In genomic region chr2:4296881-4297280, GRCm38 (mm10) we compare ENCODE assay signal across 27 mouse cellular contexts.
DNase-seq lines count a peak whose midpoint lies in the region; ATAC-seq and TF ChIP-seq lines count a peak whose summit lies in the region.
"Had no signal": no experiment of that assay in that cellular context is flagged by ENCODE, and none has a peak within 500 bp of the region (broad histone marks: within the 10 kb centered on the region; RNA-seq: fewer than 3 reads in every experiment).

No protein-coding gene starts in this region.

- DNase-seq in heart, adult 18-20 months, result no peak
- DNase-seq in lung, postnatal 14 days, result no peak
- DNase-seq in stomach, postnatal 0 days (ENCODE audit: low spot score), result no peak
- no peak for DNase-seq in adrenal gland, postnatal 36 days
- DNase-seq: adrenal gland, postnatal 14 days; cerebellum, adult 11 months; cerebellum, postnatal 14 days; embryo, embryonic 11 days; gastrocnemius, postnatal 36 days; kidney, postnatal 4 days; layer of hippocampus, adult 9-11 months; left cerebral cortex, postnatal 4 days; liver, embryonic 13.5 days; right cerebral cortex, postnatal 14 days; spleen, adult 18-20 months; thymus, adult 2 months had no signal

- no peak overlapping the region for H3K4me3 ChIP-seq in heart, embryonic 13.5 days
- H3K4me3 ChIP-seq in lung, embryonic 15.5 days, result no peak overlapping the region
- H3K4me3 ChIP-seq in stomach, embryonic 14.5 days (ENCODE audit: low read depth, low read length), result no peak overlapping the region
- H3K4me3 ChIP-seq in stomach, postnatal 0 days (ENCODE audit: low read depth, low read length), result no peak overlapping the region
- H3K4me3 ChIP-seq: erythroblast, embryonic 14.5 days; left cerebral cortex, adult 2 months; liver, embryonic 13.5 days; midbrain, embryonic 12.5 days; neural tube, embryonic 13.5 days; stomach, embryonic 15.5 days had no signal

- no peak for TF ChIP-seq CTCF in stomach, postnatal 0 days (IDR thresholded peaks at IDR 0.05; ENCODE audit: low read depth)

- H3K9ac ChIP-seq in heart, embryonic 13.5 days, result no peak overlapping the region
- H3K9ac ChIP-seq in lung, embryonic 15.5 days, result no peak overlapping the region
- no peak overlapping the region for H3K9ac ChIP-seq in stomach, embryonic 14.5 days (replicated peaks; ENCODE audit: low read depth, low read length)
- H3K9ac ChIP-seq in stomach, postnatal 0 days (ENCODE audit: low read length), result no peak overlapping the region
- H3K9ac ChIP-seq: liver, embryonic 13.5 days; midbrain, embryonic 12.5 days; neural tube, embryonic 13.5 days; stomach, embryonic 15.5 days had no signal

- no peaks in the 10 kb centered on the region for H3K9me3 ChIP-seq in heart, embryonic 13.5 days
- no peaks in the 10 kb centered on the region for H3K9me3 ChIP-seq in lung, embryonic 15.5 days
- H3K9me3 ChIP-seq in stomach, embryonic 14.5 days (ENCODE audit: control insufficient read depth, low read depth, low read length), result no peaks in the 10 kb centered on the region
- H3K9me3 ChIP-seq in stomach, postnatal 0 days (ENCODE audit: control insufficient read depth, low read length), result no peaks in the 10 kb centered on the region
- H3K9me3 ChIP-seq: liver, embryonic 13.5 days; midbrain, embryonic 12.5 days; neural tube, embryonic 13.5 days; stomach, embryonic 15.5 days had no signal

- H3K4me2 ChIP-seq in heart, embryonic 13.5 days, result no peak overlapping the region
- H3K4me2 ChIP-seq in lung, embryonic 15.5 days, result no peak overlapping the region
- H3K4me2 ChIP-seq in stomach, embryonic 14.5 days (replicated peaks; ENCODE audit: low read depth, low read length), result no peak overlapping the region
- H3K4me2 ChIP-seq in stomach, postnatal 0 days (replicated peaks; ENCODE audit: low read depth), result no peak overlapping the region
- H3K4me2 ChIP-seq: heart, embryonic 11.5 days; liver, embryonic 13.5 days; midbrain, embryonic 12.5 days; neural tube, embryonic 13.5 days; stomach, embryonic 15.5 days had no signal

- H3K36me3 ChIP-seq in heart, embryonic 13.5 days, result no peaks in the 10 kb centered on the region
- H3K36me3 ChIP-seq in lung, embryonic 15.5 days, result no peaks in the 10 kb centered on the region
- H3K36me3 ChIP-seq in stomach, embryonic 14.5 days (ENCODE audit: control insufficient read depth, insufficient read depth, low read length), result no peaks in the 10 kb centered on the region
- no peaks in the 10 kb centered on the region for H3K36me3 ChIP-seq in stomach, postnatal 0 days (ENCODE audit: control insufficient read depth, insufficient read depth, low read length)
- H3K36me3 ChIP-seq: liver, embryonic 13.5 days; midbrain, embryonic 12.5 days; neural tube, embryonic 13.5 days; stomach, embryonic 15.5 days had no signal

- no peaks in the 10 kb centered on the region for H3K27me3 ChIP-seq in heart, embryonic 13.5 days (replicated peaks)
- no peaks in the 10 kb centered on the region for H3K27me3 ChIP-seq in lung, embryonic 15.5 days
- H3K27me3 ChIP-seq in stomach, embryonic 14.5 days (ENCODE audit: control insufficient read depth, insufficient read depth, low read length), result no peaks in the 10 kb centered on the region
- H3K27me3 ChIP-seq in stomach, postnatal 0 days (ENCODE audit: control insufficient read depth, insufficient read depth, low read length), result no peaks in the 10 kb centered on the region
- H3K27me3 ChIP-seq: CH12.LX; midbrain, embryonic 12.5 days; neural tube, embryonic 13.5 days; stomach, embryonic 15.5 days had no signal

- peak overlapping the region; percentile 86; the same call in 1 of the 2 replicates for H3K27ac ChIP-seq in heart, embryonic 13.5 days (replicated peaks)
- peak overlapping the region; percentile 88 for H3K27ac ChIP-seq in lung, embryonic 15.5 days
- peak overlapping the region; percentile 94; the same call in 1 of the 2 replicates for H3K27ac ChIP-seq in stomach, embryonic 14.5 days (ENCODE audit: low read length)
- H3K27ac ChIP-seq in stomach, postnatal 0 days (replicated peaks), result no peak overlapping the region
- H3K27ac ChIP-seq: left cerebral cortex, adult 2 months; liver, embryonic 13.5 days; midbrain, embryonic 12.5 days had no signal

- no peak for ATAC-seq in heart, embryonic 13.5 days (ENCODE audit: extremely low read depth, insufficient number of reproducible peaks, low FRiP score, low TSS enrichment)
- no peak for ATAC-seq in lung, embryonic 15.5 days (ENCODE audit: borderline replicate concordance, extremely low read depth, low FRiP score, low TSS enrichment)
- no peak for ATAC-seq in stomach, embryonic 14.5 days (ENCODE audit: insufficient number of reproducible peaks, insufficient read depth, low FRiP score, low read depth)
- ATAC-seq in stomach, postnatal 0 days (ENCODE audit: low FRiP score, low TSS enrichment), result no peak
- ATAC-seq: forebrain, embryonic 16.5 days had no signal

- H3K4me1 ChIP-seq in heart, embryonic 13.5 days, result peaks cover 49% of the 10 kb centered on the region
- H3K4me1 ChIP-seq in lung, embryonic 15.5 days, result peaks cover 43% of the 10 kb centered on the region
- H3K4me1 ChIP-seq in stomach, embryonic 14.5 days (ENCODE audit: control insufficient read depth, insufficient read depth, low read length), result peaks cover 32% of the 10 kb centered on the region
- H3K4me1 ChIP-seq in stomach, postnatal 0 days (replicated peaks; ENCODE audit: control insufficient read depth, insufficient read depth), result no peaks in the 10 kb centered on the region
- H3K4me1 ChIP-seq: liver, embryonic 13.5 days had no signal

- no peak for TF ChIP-seq EP300 in stomach, postnatal 0 days (optimal IDR thresholded peaks at IDR 0.05)

- WGBS in heart, embryonic 13.5 days, result 71% methylated on average over 10 of the region's 10 CpGs
- WGBS in lung, embryonic 15.5 days, result 45% methylated on average over 10 of the region's 10 CpGs
- 70% methylated on average over 10 of the region's 10 CpGs for WGBS in stomach, embryonic 14.5 days
- 67% methylated on average over 10 of the region's 10 CpGs for WGBS in stomach, postnatal 0 days
